Mouse (Mus musculus) heart, adult 11 months (tissue): ENCODE measurements around the gene Gm20825.
"Not testable (repeated sequence)": the region's sequence is repeated elsewhere in the genome, so short reads cannot be mapped to it uniquely, and the experiment has no call there.

ENCODE experiments used
- DNase-seq: peaks from one replicate; pipeline ENCODE4 v3.0.0; 2022

Gm20825 gene

GRCm38 (mm10) chrY:8071407-8071806 is at the start of gene Gm20825:
Gene Gm20825, minus strand, starts transcription at chrY:8071507.
- DNase-seq = not testable (repeated sequence)
